Mouse (Mus musculus) hindbrain, embryonic 13.5 days (tissue): ENCODE data around the gene Wdtc1. TPM values are rescaled to one million over a fixed set of nuclear protein-coding genes. Genes with fewer than 3 reads are reported as not detected.

ENCODE experiments used
- ATAC-seq: fragments of 200-750 bp; cut with Nextera tagmentation; 2 replicates; pipeline ENCODE4 v1.8.0; 2017; ENCODE audit warnings: moderate TSS enrichment; ENCODE audit not compliant: low FRiP score
- H3K27ac ChIP-seq: fragments of 300-500 bp; sonication (generic); 2 replicates; pipeline ENCODE4 v1.5.1; 2015; ENCODE audit warnings: inconsistent platforms, mild to moderate bottlenecking, moderate library complexity
- H3K27me3 ChIP-seq: fragments of 300-500 bp; sonication (generic); 2 replicates; pipeline ENCODE4 v1.6.1; 2015; ENCODE audit warnings: mild to moderate bottlenecking, inconsistent platforms
- H3K36me3 ChIP-seq: fragments of 300-500 bp; sonication (generic); 2 replicates; pipeline ENCODE4 v1.6.1; 2015; ENCODE audit warnings: mild to moderate bottlenecking, inconsistent platforms
- H3K4me1 ChIP-seq: fragments of 300-500 bp; sonication (generic); replicated peaks from 2 replicates; pipeline ENCODE4 v1.6.1; 2015; ENCODE audit warnings: inconsistent platforms
- H3K4me2 ChIP-seq: fragments of 300-500 bp; sonication (generic); 2 replicates; pipeline ENCODE4 v1.6.1; 2015; ENCODE audit warnings: inconsistent platforms, mild to moderate bottlenecking, moderate library complexity
- H3K4me3 ChIP-seq: fragments of 300-500 bp; sonication (generic); 2 replicates; pipeline ENCODE4 v1.5.1; 2015; ENCODE audit warnings: mild to moderate bottlenecking, inconsistent platforms
- H3K9ac ChIP-seq: fragments of 300-500 bp; sonication (generic); 2 replicates; pipeline ENCODE4 v1.6.1; 2015; ENCODE audit warnings: mild to moderate bottlenecking, inconsistent platforms
- H3K9me3 ChIP-seq: fragments of 300-500 bp; sonication (generic); 2 replicates; pipeline ENCODE4 v1.6.1; 2016; ENCODE audit warnings: inconsistent platforms
- WGBS: fragments of 180-500 bp; shearing (Covaris S2); methylation state at CpG from one replicate; pipeline ENCODE4 v1.1.7; 2015; 5-methylcytosine and 5-hydroxymethylcytosine counted together
- polyA plus RNA-seq: library from polyadenylated mRNA; unstranded; fragments of >200 nt; fragmentation: Nextera tagmentation; extraction: Ambion mirVana; gene quantifications from 2 replicates; pipeline ENCODE4 v1.2.1, GENCODE M21; 2015

Gene Wdtc1
- polyA plus RNA-seq: 18.4 and 21.3 TPM in 2 replicates

GRCm38 (mm10) chr4:133353367-133354365, at the start of gene Wdtc1:
Wdtc1 (minus strand) TSS chr4:133353481.
- Histone ChIP-seq H3K4me3 (no peak within 1 kb of the TSS), H3K4me2 (no peak within 1 kb of the TSS), H3K4me1 (no peaks in the 10 kb centered on the region), H3K27ac (no peak within 1 kb of the TSS), H3K27me3 (no peaks in the 10 kb centered on the region), H3K9me3 (no peaks in the 10 kb centered on the region), H3K9ac (no peak within 1 kb of the TSS), H3K36me3 (no peaks in the 10 kb centered on the region)
- WGBS: 92% methylated on average over 23 of the region's 23 CpGs
- ATAC-seq: no peak

- Histone ChIP-seq H3K4me1 (peaks cover 28% of the 10 kb centered on the region), H3K27me3 (no peaks in the 10 kb centered on the region), H3K4me2 (no peak overlapping the region), H3K4me3 (no peak overlapping the region), H3K9me3 (no peaks in the 10 kb centered on the region), H3K36me3 (no peaks in the 10 kb centered on the region), H3K27ac (no peak overlapping the region), H3K9ac (no peak overlapping the region)
- ATAC-seq: no peak
- 72% methylated on average over 13 of the region's 13 CpGs for WGBS
These were observed 48.7 kb upstream of the Wdtc1 start for GRCm38 (mm10) chr4:133402011-133402410.

DNA sequence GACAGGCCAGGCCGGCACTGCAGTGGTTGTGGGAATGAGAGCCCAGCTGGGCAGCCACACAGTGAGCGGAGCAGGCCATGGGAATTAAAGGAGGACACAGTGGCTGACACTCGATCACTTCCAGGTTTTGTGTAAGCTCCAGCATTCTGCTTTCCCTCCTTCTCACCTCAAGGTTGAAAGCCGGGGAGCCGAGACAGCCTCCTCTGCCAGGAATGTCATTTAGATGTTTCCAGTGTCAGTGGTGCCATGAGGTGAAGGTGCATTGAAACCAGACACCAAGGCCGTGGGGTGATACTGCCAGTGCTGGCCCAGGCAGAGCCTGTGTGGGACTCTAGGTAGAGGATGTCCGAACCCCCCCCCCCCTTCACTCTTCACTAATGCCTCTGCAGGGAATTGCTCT, 46.8 kb upstream of the Wdtc1 start:
- Histone ChIP-seq H3K9ac (no peak overlapping the region), H3K27me3 (no peaks in the 10 kb centered on the region), H3K27ac (no peak overlapping the region), H3K9me3 (no peaks in the 10 kb centered on the region), H3K4me2 (no peak overlapping the region), H3K4me1 (peaks cover 34% of the 10 kb centered on the region), H3K36me3 (no peaks in the 10 kb centered on the region), H3K4me3 (no peak overlapping the region)
- WGBS: 75% methylated on average over 7 of the region's 7 CpGs
- no peak for ATAC-seq

- Histone ChIP-seq H3K4me3 (no peak overlapping the region), H3K27ac (no peak overlapping the region), H3K9me3 (no peaks in the 10 kb centered on the region), H3K36me3 (no peaks in the 10 kb centered on the region), H3K27me3 (no peaks in the 10 kb centered on the region), H3K4me2 (no peak overlapping the region), H3K9ac (peak overlapping the region; percentile 24; the same call in 1 of the 2 replicates), H3K4me1 (peaks cover 40% of the 10 kb centered on the region)
- no peak for ATAC-seq
- WGBS: 92% methylated on average over 6 of the region's 6 CpGs
These were observed 46.2 kb upstream of the Wdtc1 start for GRCm38 (mm10) chr4:133399509-133399908.

DNA sequence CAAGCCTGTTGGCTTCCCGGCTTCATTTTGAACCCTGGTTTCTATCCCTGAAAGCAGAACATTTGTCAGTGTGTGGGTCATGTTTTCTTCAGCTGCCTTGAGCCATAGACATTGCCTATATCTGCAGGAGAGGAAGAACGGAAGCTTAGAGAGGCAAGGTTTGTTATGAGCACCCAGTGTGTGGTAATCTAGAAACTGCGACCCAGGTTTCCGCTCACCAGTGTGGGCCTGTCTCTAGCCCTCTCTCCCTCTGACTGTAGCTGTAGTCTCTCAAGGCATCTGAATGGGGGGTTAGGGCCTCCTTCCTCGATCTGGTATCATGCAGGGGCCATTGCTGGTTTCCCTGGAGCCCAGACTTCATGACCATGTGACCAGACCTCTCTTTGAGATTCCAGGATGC, 45.3 kb upstream of the Wdtc1 start:
- Histone ChIP-seq H3K9me3 (no peaks in the 10 kb centered on the region), H3K27me3 (no peaks in the 10 kb centered on the region), H3K4me3 (no peak overlapping the region), H3K36me3 (no peaks in the 10 kb centered on the region), H3K4me2 (no peak overlapping the region), H3K27ac (no peak overlapping the region), H3K9ac (no peak overlapping the region), H3K4me1 (peaks cover 43% of the 10 kb centered on the region)
- no peak for ATAC-seq
- 87% methylated on average over 5 of the region's 5 CpGs for WGBS

GRCm38 (mm10) chr4:133397961-133398360, 44.7 kb upstream of the Wdtc1 start:
- H3K4me1 ChIP-seq: peaks cover 43% of the 10 kb centered on the region
- ATAC-seq: no peak
- H3K36me3 ChIP-seq: no peaks in the 10 kb centered on the region
- no peaks in the 10 kb centered on the region for H3K27me3 ChIP-seq
- H3K4me2 ChIP-seq: no peak overlapping the region
- H3K27ac ChIP-seq: no peak overlapping the region
- H3K4me3 ChIP-seq: no peak overlapping the region
- H3K9me3 ChIP-seq: no peaks in the 10 kb centered on the region
- 80% methylated on average over 8 of the region's 8 CpGs for WGBS
- H3K9ac ChIP-seq: no peak overlapping the region

- Histone ChIP-seq H3K4me1 (peaks cover 43% of the 10 kb centered on the region), H3K36me3 (no peaks in the 10 kb centered on the region), H3K27me3 (no peaks in the 10 kb centered on the region), H3K4me3 (no peak overlapping the region), H3K9ac (no peak overlapping the region), H3K9me3 (no peaks in the 10 kb centered on the region), H3K4me2 (no peak overlapping the region), H3K27ac (no peak overlapping the region)
- 41% methylated on average over 5 of the region's 5 CpGs for WGBS
- ATAC-seq: no peak
These were observed 44.0 kb upstream of the Wdtc1 start for GRCm38 (mm10) chr4:133397299-133397698.

DNA sequence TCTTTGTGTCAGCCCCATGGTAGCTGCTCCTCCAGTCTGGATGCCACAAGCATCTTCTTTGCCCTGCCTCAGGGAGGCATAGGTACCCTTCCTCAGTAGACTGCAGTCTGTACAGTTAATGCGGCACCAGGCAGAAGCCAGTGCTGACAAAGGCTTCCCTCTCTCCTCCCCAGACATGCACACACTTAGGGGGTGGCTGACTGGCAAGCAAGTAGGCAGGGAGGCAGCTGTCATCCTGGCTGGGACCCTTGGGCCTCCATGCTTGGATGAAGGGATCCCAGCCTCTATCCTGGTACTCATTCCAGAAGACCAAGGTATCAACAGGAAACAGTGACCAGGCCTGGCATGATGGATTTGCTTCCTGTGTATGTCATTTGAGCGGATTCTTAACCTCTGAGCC, 42.8 kb upstream of the Wdtc1 start:
- Histone ChIP-seq H3K9ac (peak overlapping the region; percentile 49), H3K4me3 (no peak overlapping the region), H3K4me2 (no peak overlapping the region), H3K36me3 (no peaks in the 10 kb centered on the region), H3K27me3 (no peaks in the 10 kb centered on the region), H3K4me1 (peaks cover 50% of the 10 kb centered on the region), H3K27ac (peak overlapping the region; percentile 40; the same call in 1 of the 2 replicates), H3K9me3 (no peaks in the 10 kb centered on the region)
- no peak for ATAC-seq
- 62% methylated on average over 2 of the region's 2 CpGs for WGBS

DNA sequence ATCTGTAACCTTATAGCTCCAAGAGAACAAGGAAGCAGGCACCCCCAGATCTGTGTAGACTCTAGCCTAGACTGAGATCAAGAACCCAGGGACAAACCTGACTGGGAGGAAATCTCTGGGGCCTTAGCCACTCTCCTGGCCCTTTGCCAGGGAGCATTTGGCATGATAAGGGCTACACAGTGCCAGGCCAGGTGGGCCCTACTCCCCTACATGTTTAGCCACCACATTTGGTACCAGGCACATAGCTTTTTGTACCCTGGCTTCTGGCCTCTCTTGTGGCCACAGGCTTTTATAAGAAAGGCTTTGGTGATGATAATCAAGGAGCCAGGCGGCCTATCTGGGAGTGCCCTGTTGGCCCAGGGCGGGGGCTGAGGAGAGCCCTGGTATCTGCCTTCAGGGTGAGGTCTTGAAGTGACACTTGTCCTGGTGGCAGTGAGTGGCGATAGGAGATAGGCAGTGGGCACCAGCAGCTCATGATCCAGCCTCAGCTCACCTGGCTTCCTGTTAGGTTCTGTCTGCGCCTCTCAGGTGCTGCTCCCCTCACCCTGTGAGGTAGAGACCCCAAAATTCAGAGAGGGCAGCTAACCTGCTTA, 41.8 kb upstream of the Wdtc1 start:
- H3K27ac ChIP-seq: peak overlapping the region; percentile 40; the same call in 1 of the 2 replicates
- no peaks in the 10 kb centered on the region for H3K9me3 ChIP-seq
- no peak overlapping the region for H3K4me3 ChIP-seq
- H3K4me2 ChIP-seq: no peak overlapping the region
- no peaks in the 10 kb centered on the region for H3K27me3 ChIP-seq
- no peak overlapping the region; the same call in 1 of the 2 replicates for H3K9ac ChIP-seq
- peaks cover 57% of the 10 kb centered on the region for H3K4me1 ChIP-seq
- ATAC-seq: no peak
- H3K36me3 ChIP-seq: no peaks in the 10 kb centered on the region
- WGBS: 87% methylated on average over 4 of the region's 4 CpGs

- no peaks in the 10 kb centered on the region for H3K27me3 ChIP-seq
- H3K4me2 ChIP-seq: no peak overlapping the region
- H3K9ac ChIP-seq: no peak overlapping the region
- H3K36me3 ChIP-seq: no peaks in the 10 kb centered on the region
- no peak overlapping the region for H3K4me3 ChIP-seq
- 86% methylated on average over 18 of the region's 18 CpGs for WGBS
- ATAC-seq: no peak
- peaks cover 46% of the 10 kb centered on the region for H3K4me1 ChIP-seq
- no peaks in the 10 kb centered on the region for H3K9me3 ChIP-seq
- no peak overlapping the region for H3K27ac ChIP-seq
These were observed 38.1 kb upstream of the Wdtc1 start for GRCm38 (mm10) chr4:133391185-133392040.

GRCm38 (mm10) chr4:133390585-133390984, 37.3 kb upstream of the Wdtc1 start:
- Histone ChIP-seq H3K9me3 (no peaks in the 10 kb centered on the region), H3K36me3 (no peaks in the 10 kb centered on the region), H3K27me3 (no peaks in the 10 kb centered on the region), H3K9ac (no peak overlapping the region), H3K4me2 (no peak overlapping the region), H3K4me1 (peaks cover 43% of the 10 kb centered on the region), H3K27ac (no peak overlapping the region), H3K4me3 (no peak overlapping the region)
- no peak for ATAC-seq
- 90% methylated on average over 6 of the region's 6 CpGs for WGBS

- H3K27ac ChIP-seq: no peak overlapping the region
- no peak overlapping the region for H3K4me2 ChIP-seq
- no peaks in the 10 kb centered on the region for H3K36me3 ChIP-seq
- no peak overlapping the region for H3K9ac ChIP-seq
- 92% methylated on average over 2 of the region's 2 CpGs for WGBS
- no peak overlapping the region for H3K4me3 ChIP-seq
- no peaks in the 10 kb centered on the region for H3K9me3 ChIP-seq
- ATAC-seq: no peak
- no peaks in the 10 kb centered on the region for H3K27me3 ChIP-seq
- H3K4me1 ChIP-seq: peaks cover 39% of the 10 kb centered on the region
These were observed 36.8 kb upstream of the Wdtc1 start for GRCm38 (mm10) chr4:133390042-133390441.
